Mouse (Mus musculus): Measurements from ENCODE around the gene Thnsl1.

- TF ChIP-seq CTCF (conservative IDR thresholded peaks at IDR 0.05; ENCODE audit: insufficient read depth, insufficient read length, low read depth, low read length) (no peak), POLR2A (IDR thresholded peaks at IDR 0.05; ENCODE audit: low read depth, low read length) (no peak)
Measured at GRCm38 (mm10) chr2:21231147-21231546, 25.6 kb downstream of the Thnsl1 start.
